Mouse (Mus musculus) lung, postnatal 14 days (tissue): Measurements from ENCODE around the gene Prl5a1.

ENCODE experiments used
- DNase-seq: peaks from one replicate; pipeline ENCODE4 v3.0.0; 2021

The Prl5a1 gene

DNA sequence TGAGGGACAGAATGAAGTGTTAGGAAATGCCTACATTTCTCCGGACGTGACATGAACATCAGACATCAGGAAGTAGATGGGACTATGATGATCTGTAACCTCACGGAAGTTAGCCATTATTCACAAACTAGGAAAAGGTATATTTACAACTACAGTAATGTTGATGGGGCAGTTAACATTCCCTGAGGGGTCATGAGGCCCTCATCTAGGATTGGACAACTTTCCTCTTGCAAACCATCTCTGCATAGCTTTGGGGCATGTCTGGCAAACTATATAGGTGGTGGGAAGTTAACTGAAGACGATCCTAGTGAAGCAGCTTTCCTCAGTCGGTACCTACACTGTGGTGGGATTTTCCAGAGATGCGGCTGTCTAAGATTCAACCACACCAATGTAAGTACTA lies at the start of gene Prl5a1:
Gene Prl5a1, plus strand, starts transcription at position 301 of the 400 bp plus-strand sequence.
- DNase-seq, result no peak

GRCm38 (mm10) chr13:28096161-28096560 lies 46.1 kb upstream of the Prl5a1 start:
- DNase-seq, result no peak

- no peak for DNase-seq
Measured at GRCm38 (mm10) chr13:28108536-28108935, 33.7 kb upstream of the Prl5a1 start.

GRCm38 (mm10) chr13:28132781-28133180 lies 9.5 kb upstream of the Prl5a1 start:
- DNase-seq, result no peak

GRCm38 (mm10) chr13:28135790-28136189 lies 6.5 kb upstream of the Prl5a1 start:
- DNase-seq, result no peak
